Mouse (Mus musculus) liver, embryonic 13.5 days (tissue): ENCODE data around the gene Aldh4a1. TPM values are rescaled to one million over a fixed set of nuclear protein-coding genes. Genes with fewer than 3 reads are reported as not detected.

ENCODE experiments used
- ATAC-seq: fragments of 200-750 bp; cut with Nextera tagmentation; 2 replicates; pipeline ENCODE4 v1.8.0; 2017; ENCODE audit warnings: low read depth, mild to moderate bottlenecking, moderate number of reproducible peaks, moderate library complexity
- DNase-seq: peaks from one replicate; pipeline ENCODE4 v3.0.0; 2022
- H3K27ac ChIP-seq: fragments of 300-500 bp; sonication (generic); 2 replicates; pipeline ENCODE4 v1.5.1; 2015; ENCODE audit warnings: moderate library complexity, mild to moderate bottlenecking, inconsistent platforms
- H3K27me3 ChIP-seq: fragments of 300-500 bp; sonication (generic); 2 replicates; pipeline ENCODE4 v1.6.1; 2015; ENCODE audit warnings: mild to moderate bottlenecking, inconsistent platforms
- H3K36me3 ChIP-seq: fragments of 300-500 bp; sonication (generic); 2 replicates; pipeline ENCODE4 v1.6.1; 2015; ENCODE audit warnings: mild to moderate bottlenecking, inconsistent platforms
- H3K4me1 ChIP-seq: fragments of 300-500 bp; sonication (generic); replicated peaks from 2 replicates; pipeline ENCODE4 v1.6.1; 2015; ENCODE audit warnings: inconsistent platforms
- H3K4me2 ChIP-seq: fragments of 300-500 bp; sonication (generic); 2 replicates; pipeline ENCODE4 v1.6.1; 2015; ENCODE audit warnings: inconsistent platforms, mild to moderate bottlenecking, moderate library complexity
- H3K4me3 ChIP-seq: fragments of 300-500 bp; sonication (generic); replicated peaks from 2 replicates; pipeline ENCODE4 v1.5.1; 2015; ENCODE audit warnings: mild to moderate bottlenecking, inconsistent platforms
- H3K9ac ChIP-seq: fragments of 300-500 bp; sonication (generic); 2 replicates; pipeline ENCODE4 v1.6.1; 2015; ENCODE audit warnings: mild to moderate bottlenecking, inconsistent platforms
- H3K9me3 ChIP-seq: fragments of 300-500 bp; sonication (generic); replicated peaks from 2 replicates; pipeline ENCODE4 v1.6.1; 2016; ENCODE audit warnings: inconsistent platforms
- WGBS: fragments of 180-500 bp; shearing (Covaris S2); methylation state at CpG from one replicate; pipeline ENCODE4 v1.1.7; 2015; ENCODE audit not compliant: insufficient replicate concordance; 5-methylcytosine and 5-hydroxymethylcytosine counted together
- polyA plus RNA-seq: library from polyadenylated mRNA; unstranded; fragments of >200 nt; fragmentation: Nextera tagmentation; extraction: Ambion mirVana; gene quantifications from 2 replicates; pipeline ENCODE4 v1.2.1, GENCODE M21; 2015

The Aldh4a1 gene
- polyA plus RNA-seq, 1 experiment from 2014 or later: 50.2 TPM

DNA sequence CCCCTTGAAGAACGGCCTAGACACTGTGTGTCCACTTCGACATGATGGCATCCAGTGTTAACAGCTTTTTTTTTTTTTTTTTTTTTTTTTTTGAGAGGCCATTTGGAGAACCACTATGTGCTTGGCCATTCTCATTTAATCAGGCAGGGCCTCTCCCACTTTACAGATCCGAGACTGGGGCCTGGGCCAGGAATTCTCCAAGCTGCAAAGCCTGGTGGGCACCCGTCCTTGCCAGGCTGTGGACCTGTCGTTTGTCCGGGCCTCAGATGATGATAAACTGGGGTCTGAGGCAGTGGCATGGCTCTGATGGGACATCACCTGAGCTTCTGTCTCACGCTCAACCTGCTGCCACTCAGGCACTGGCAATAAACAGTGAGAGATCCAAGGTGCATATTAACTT, 29.8 kb upstream of the Aldh4a1 start:
- ATAC-seq (no peak), DNase-seq (no peak)
- no peaks in the 10 kb centered on the region for H3K9me3 ChIP-seq
- H3K4me1 ChIP-seq: peaks cover 34% of the 10 kb centered on the region
- no peak overlapping the region for H3K27ac ChIP-seq
- H3K27me3 ChIP-seq: 0 out of 2 replicates have a peak, but pooled peaks cover 9% of the 10 kb centered on the region
- H3K4me2 ChIP-seq: no peak overlapping the region
- H3K9ac ChIP-seq: no peak overlapping the region
- no peaks in the 10 kb centered on the region for H3K36me3 ChIP-seq
- WGBS: 70% methylated on average over 7 of the region's 7 CpGs
- no peak overlapping the region for H3K4me3 ChIP-seq

- Histone ChIP-seq H3K27ac (no peak overlapping the region), H3K27me3 (peaks cover 13% of the 10 kb centered on the region; the same call in 1 of the 2 replicates), H3K4me1 (peaks cover 39% of the 10 kb centered on the region), H3K9ac (no peak overlapping the region), H3K4me3 (no peak overlapping the region), H3K9me3 (no peaks in the 10 kb centered on the region), H3K4me2 (no peak overlapping the region), H3K36me3 (no peaks in the 10 kb centered on the region)
- WGBS: 59% methylated on average over 6 of the region's 6 CpGs
- DNase-seq: no peak
- no peak for ATAC-seq
These were observed 29.3 kb upstream of the Aldh4a1 start for GRCm38 (mm10) chr4:139593383-139593782.

DNA sequence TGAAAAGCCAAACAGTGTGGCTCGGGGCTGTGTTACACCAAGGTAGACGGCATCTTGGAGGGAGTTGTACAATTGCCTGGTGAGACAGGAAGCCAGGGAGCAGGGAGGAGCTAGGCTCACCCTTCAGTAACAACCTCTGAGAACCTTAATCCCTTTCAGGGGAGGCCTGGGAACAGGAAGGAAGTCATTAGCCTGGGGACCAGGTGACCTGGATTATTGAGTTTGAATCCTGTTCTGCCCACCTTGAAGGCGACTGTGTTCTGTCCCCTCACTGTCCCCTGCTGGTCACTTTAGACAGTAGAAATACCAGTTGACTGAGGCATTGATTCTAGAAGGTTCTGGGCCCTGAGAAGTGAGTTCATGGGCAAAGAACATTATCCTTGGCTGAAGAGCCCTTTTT, 28.6 kb upstream of the Aldh4a1 start:
- no peak for DNase-seq
- H3K9me3 ChIP-seq: no peaks in the 10 kb centered on the region
- H3K4me1 ChIP-seq: peaks cover 45% of the 10 kb centered on the region
- H3K27ac ChIP-seq: no peak overlapping the region
- H3K9ac ChIP-seq: no peak overlapping the region
- H3K27me3 ChIP-seq: peaks cover 20% of the 10 kb centered on the region; the same call in 1 of the 2 replicates
- no peak for ATAC-seq
- no peak overlapping the region for H3K4me2 ChIP-seq
- 37% methylated on average over 3 of the region's 3 CpGs for WGBS
- H3K36me3 ChIP-seq: no peaks in the 10 kb centered on the region
- no peak overlapping the region for H3K4me3 ChIP-seq

- ATAC-seq (no peak), DNase-seq (no peak)
- 0 out of 2 replicates have a peak overlapping the region, but pooled peaks have one; percentile 74 for H3K27ac ChIP-seq
- no peak overlapping the region for H3K9ac ChIP-seq
- H3K4me3 ChIP-seq: no peak overlapping the region
- H3K9me3 ChIP-seq: no peaks in the 10 kb centered on the region
- WGBS: 42% methylated on average over 9 of the region's 9 CpGs
- peaks cover 22% of the 10 kb centered on the region; the same call in 1 of the 2 replicates for H3K27me3 ChIP-seq
- H3K4me2 ChIP-seq: no peak overlapping the region
- no peaks in the 10 kb centered on the region for H3K36me3 ChIP-seq
- H3K4me1 ChIP-seq: peaks cover 62% of the 10 kb centered on the region
These were observed 26.0 kb upstream of the Aldh4a1 start for GRCm38 (mm10) chr4:139596715-139597114.

DNA sequence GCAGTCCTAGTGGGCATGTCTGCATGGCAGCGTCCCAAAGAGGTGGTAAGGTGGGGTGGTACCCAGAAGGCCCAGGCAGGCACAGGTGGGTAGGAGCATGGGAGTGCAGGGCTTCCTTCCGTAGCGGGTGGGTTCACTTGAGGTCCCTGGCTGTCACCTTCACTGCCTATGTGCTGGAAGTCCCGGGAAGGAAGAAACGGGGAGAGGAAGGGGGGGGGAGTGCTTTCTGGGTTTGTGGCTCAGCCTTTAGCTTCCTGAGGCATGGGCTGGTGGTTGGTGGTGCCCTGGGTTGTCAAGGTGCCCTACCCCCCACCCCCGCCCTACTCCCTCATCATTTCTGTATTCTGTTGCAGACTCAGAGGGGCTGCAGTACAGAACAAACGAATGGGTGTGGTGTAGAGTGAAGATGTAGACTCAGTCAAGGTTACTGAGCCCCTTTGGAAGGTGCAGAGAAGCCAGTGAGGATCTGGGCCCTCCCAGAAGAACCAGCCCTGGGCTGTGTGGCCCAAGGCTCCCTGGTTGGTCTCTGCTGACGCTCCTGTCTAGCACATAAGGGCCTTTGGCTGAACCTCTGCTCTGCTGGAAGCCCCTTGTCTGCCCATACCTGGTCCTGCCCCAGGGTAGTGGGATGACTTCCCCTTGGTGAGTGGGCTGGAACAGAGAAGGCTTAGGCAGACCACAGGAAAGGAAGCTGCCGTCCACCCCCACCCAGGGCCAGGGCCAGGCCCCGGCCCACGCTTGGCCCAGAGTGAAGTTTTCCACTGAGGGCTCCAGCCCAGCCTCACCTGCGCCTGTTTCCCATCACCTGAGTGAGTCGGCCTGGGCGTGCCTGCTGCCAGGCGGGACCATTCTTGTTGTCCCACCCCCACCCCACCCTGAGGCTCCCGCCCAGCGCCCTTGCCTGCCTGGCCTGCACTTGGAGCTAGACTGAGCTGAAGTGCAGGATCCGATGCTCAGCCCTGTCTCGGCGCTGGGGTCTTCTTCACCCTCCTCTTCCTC, 25.1 kb upstream of the Aldh4a1 start:
- H3K27me3 ChIP-seq: peaks cover 22% of the 10 kb centered on the region; the same call in 1 of the 2 replicates
- peaks cover 70% of the 10 kb centered on the region for H3K4me1 ChIP-seq
- H3K27ac ChIP-seq: peak overlapping the region; percentile 74
- no peak for ATAC-seq
- H3K9me3 ChIP-seq: no peaks in the 10 kb centered on the region
- H3K4me2 ChIP-seq: peak overlapping the region; percentile 45; the same call in 1 of the 2 replicates
- H3K4me3 ChIP-seq: no peak overlapping the region
- 21% methylated on average over 20 of the region's 20 CpGs for WGBS
- H3K9ac ChIP-seq: no peak overlapping the region
- no peaks in the 10 kb centered on the region for H3K36me3 ChIP-seq
- no peak for DNase-seq

DNA sequence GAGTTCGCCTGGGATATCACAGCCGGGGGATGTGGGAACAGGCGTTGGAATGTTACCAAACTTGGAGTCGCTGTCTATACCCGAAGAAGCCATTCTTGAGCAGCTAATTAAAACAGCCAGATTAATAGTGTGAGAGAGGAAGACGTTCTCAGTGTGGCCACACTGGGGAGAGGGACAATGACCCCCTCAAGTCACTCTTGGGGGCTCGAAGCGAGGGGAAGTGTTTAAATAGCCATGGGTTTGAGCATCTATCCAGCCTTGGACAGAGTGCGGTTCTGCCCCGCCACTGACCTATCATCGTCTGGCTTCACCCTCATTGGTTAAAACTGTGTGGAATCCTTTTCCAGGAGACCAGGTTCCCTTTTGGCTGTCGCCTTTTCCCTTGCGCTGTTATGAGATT, 24.3 kb upstream of the Aldh4a1 start:
- peaks cover 22% of the 10 kb centered on the region; the same call in 1 of the 2 replicates for H3K27me3 ChIP-seq
- no peak overlapping the region for H3K9ac ChIP-seq
- peak overlapping the region; percentile 45 for H3K4me2 ChIP-seq
- DNase-seq (no peak), ATAC-seq (no peak)
- peak overlapping the region; percentile 74 for H3K27ac ChIP-seq
- H3K4me1 ChIP-seq: peaks cover 77% of the 10 kb centered on the region
- WGBS: 19% methylated on average over 13 of the region's 13 CpGs
- no peaks in the 10 kb centered on the region for H3K9me3 ChIP-seq
- H3K36me3 ChIP-seq: no peaks in the 10 kb centered on the region
- no peak overlapping the region for H3K4me3 ChIP-seq

DNA sequence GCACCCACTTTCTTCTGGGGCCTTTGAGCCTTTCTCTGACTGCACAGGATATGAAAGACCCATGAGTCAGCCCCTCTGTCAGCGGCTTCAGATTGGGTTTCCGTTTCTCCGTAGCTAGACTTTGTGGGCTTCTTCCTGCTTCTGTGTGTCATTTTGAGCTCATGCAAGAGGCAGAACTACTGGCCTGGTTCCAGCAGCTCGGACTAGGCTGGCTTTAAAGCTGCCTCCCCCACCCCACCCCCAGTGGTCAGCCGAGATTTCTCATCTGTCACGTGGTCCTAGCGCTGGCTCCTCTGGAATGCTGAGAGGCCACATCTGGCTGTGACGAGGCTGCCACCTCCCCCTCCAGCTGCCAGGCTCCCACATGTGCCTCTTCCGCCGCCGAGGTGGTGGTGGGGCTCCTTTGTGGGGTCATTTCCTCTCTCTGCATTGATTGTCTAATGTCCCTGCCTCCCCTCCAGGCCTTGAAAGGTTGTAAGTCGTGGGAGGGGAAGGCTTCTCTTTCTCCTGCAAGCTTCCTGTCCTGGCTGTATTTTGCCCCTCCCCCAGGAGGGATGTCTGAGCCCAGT, 23.6 kb upstream of the Aldh4a1 start:
- Histone ChIP-seq H3K36me3 (no peaks in the 10 kb centered on the region), H3K4me1 (peaks cover 77% of the 10 kb centered on the region), H3K4me3 (no peak overlapping the region; the same call in 1 of the 2 replicates), H3K9me3 (no peaks in the 10 kb centered on the region), H3K27me3 (peaks cover 22% of the 10 kb centered on the region; the same call in 1 of the 2 replicates), H3K9ac (no peak overlapping the region), H3K4me2 (peak overlapping the region; percentile 45), H3K27ac (peak overlapping the region; percentile 74)
- ATAC-seq: peak; percentile 53
- peak; percentile 14 for DNase-seq
- WGBS: 1% methylated on average over 12 of the region's 12 CpGs

DNA sequence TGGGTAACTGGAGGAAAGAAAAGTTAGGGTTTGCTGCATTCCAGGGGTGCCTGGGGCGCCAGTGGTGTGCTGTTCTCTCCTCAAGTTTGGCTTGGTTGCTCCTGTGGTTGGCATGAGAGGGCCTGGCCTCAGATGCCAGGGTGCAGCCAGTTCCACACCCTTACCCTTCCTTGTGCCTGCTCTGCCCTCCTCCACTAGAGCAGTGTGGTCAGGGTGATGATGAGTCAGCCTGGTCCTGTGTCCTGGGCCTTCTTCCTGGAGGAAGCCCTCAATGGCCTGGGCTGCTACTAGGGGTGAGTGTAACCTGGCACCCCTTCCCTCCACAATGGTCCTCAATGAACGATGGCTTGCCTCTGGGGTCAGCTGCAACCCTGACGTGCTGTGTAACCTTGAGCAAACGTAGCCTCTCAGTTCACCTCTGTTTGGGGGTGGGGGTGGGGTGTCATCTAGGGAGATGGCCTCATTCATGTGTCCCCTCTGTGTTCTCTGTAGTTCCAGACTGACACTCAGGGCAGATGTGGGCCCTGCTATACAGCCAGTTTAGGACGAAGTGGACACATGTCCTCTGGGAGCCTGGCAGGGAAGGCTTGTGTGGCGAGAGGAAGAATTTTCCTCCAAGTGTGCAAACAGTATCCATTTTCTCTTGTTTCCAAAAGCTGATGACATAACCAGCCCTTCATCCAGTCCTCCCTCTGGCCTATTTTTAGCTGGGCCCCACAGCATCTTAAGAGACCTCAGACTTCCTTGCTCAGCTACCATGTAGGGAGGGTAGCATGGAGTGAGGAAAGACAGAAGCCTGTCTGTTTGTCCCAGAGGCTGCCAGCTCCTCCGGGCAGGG, 20.9 kb upstream of the Aldh4a1 start:
- H3K4me1 ChIP-seq: peaks cover 58% of the 10 kb centered on the region
- H3K4me2 ChIP-seq: no peak overlapping the region
- peak overlapping the region; percentile 1; the same call in 1 of the 2 replicates for H3K9ac ChIP-seq
- peak overlapping the region; percentile 34 for H3K27ac ChIP-seq
- DNase-seq (no peak), ATAC-seq (no peak)
- peaks cover 22% of the 10 kb centered on the region; the same call in 1 of the 2 replicates for H3K27me3 ChIP-seq
- no peak overlapping the region for H3K4me3 ChIP-seq
- WGBS: 40% methylated on average over 7 of the region's 7 CpGs
- H3K36me3 ChIP-seq: peaks cover 5% of the 10 kb centered on the region; the same call in 1 of the 2 replicates
- no peaks in the 10 kb centered on the region for H3K9me3 ChIP-seq

GRCm38 (mm10) chr4:139602357-139603244, 20.1 kb upstream of the Aldh4a1 start, which contains the start of gene Gm21969:
TSS of gene Gm21969 (plus strand) at chr4:139603186.
- Histone ChIP-seq H3K9ac (no peak within 1 kb of the TSS), H3K4me3 (no peak within 1 kb of the TSS), H3K36me3 (peaks cover 5% of the 10 kb centered on the region; the same call in 1 of the 2 replicates), H3K9me3 (no peaks in the 10 kb centered on the region), H3K4me1 (peaks cover 49% of the 10 kb centered on the region), H3K4me2 (no peak within 1 kb of the TSS), H3K27ac (peak within 1 kb of the TSS; percentile 43), H3K27me3 (peaks cover 16% of the 10 kb centered on the region; the same call in 1 of the 2 replicates)
- 33% methylated on average over 14 of the region's 14 CpGs for WGBS
- DNase-seq: peak; percentile 30
- no peak for ATAC-seq

GRCm38 (mm10) chr4:139605216-139605615, 17.4 kb upstream of the Aldh4a1 start:
- no peak overlapping the region for H3K4me3 ChIP-seq
- DNase-seq: no peak
- peaks cover 29% of the 10 kb centered on the region for H3K4me1 ChIP-seq
- H3K9me3 ChIP-seq: no peaks in the 10 kb centered on the region
- H3K27ac ChIP-seq: no peak overlapping the region
- no peak overlapping the region for H3K4me2 ChIP-seq
- WGBS: 71% methylated on average over 11 of the region's 11 CpGs
- H3K36me3 ChIP-seq: peaks cover 5% of the 10 kb centered on the region; the same call in 1 of the 2 replicates
- no peak for ATAC-seq
- H3K27me3 ChIP-seq: no peaks in the 10 kb centered on the region
- H3K9ac ChIP-seq: no peak overlapping the region
